Comparison of ENCODE assay signal across 12 mouse cellular contexts in genomic region chr6:91528265-91528664, GRCm38 (mm10). TPM values are rescaled to one million over a fixed set of nuclear protein-coding genes. Genes with fewer than 3 reads are reported as not detected.
DNase-seq lines count a peak whose midpoint lies in the region; ATAC-seq and TF ChIP-seq lines count a peak whose summit lies in the region.
"Had no signal": no experiment of that assay in that cellular context is flagged by ENCODE, and none has a peak within 500 bp of the region (broad histone marks: within the 10 kb centered on the region; RNA-seq: fewer than 3 reads in every experiment).

No protein-coding gene starts in this region.

- H3K9ac ChIP-seq in heart, adult 2 months (ENCODE audit: low read depth, low read length), result no peak overlapping the region
- no peak overlapping the region for H3K9ac ChIP-seq in liver, embryonic 12.5 days
- H3K9ac ChIP-seq in midbrain, postnatal 0 days (replicated peaks; ENCODE audit: low read length, poor library complexity, severe bottlenecking), result no peak overlapping the region
- H3K9ac ChIP-seq: limb, embryonic 15.5 days; stomach, embryonic 15.5 days had no signal

- WGBS in heart, adult 2 months, result 65% methylated on average over 7 of the region's 7 CpGs
- WGBS in liver, embryonic 12.5 days (ENCODE audit: insufficient replicate concordance), result 75% methylated on average over 7 of the region's 7 CpGs
- 89% methylated on average over 7 of the region's 7 CpGs for WGBS in midbrain, postnatal 0 days

- peak; percentile 48 to 79 for DNase-seq in gastrocnemius, adult 8-10 months (ENCODE audit: low spot score in 2 of 2)
- DNase-seq in gastrocnemius, postnatal 4 days (ENCODE audit: low spot score in 2 of 2), result no peak
- peak; percentile 25 for DNase-seq in adrenal gland, postnatal 10 days
- peak; percentile 57 to 87 for DNase-seq in heart, adult 2 months
- DNase-seq in heart, postnatal 10 days, result peak; percentile 67 to 85
- no peak for DNase-seq in midbrain, postnatal 0 days (ENCODE audit: low spot score)
- DNase-seq in lung, postnatal 4 days, result no peak
- DNase-seq: cerebellum, adult 11-12 months; thymus, postnatal 4 days had no signal

- no peak overlapping the region for H3K4me2 ChIP-seq in liver, embryonic 12.5 days
- H3K4me2 ChIP-seq in midbrain, postnatal 0 days (ENCODE audit: low read depth, low read length, poor library complexity, severe bottlenecking), result no peak overlapping the region
- H3K4me2 ChIP-seq: limb, embryonic 15.5 days; stomach, embryonic 15.5 days had no signal

- H3K27ac ChIP-seq in heart, adult 2 months, result peak overlapping the region; percentile 72; the same call in 1 of the 2 replicates
- H3K27ac ChIP-seq in liver, embryonic 12.5 days, result no peak overlapping the region
- no peak overlapping the region for H3K27ac ChIP-seq in midbrain, postnatal 0 days (ENCODE audit: low read depth, low read length)
- H3K27ac ChIP-seq: limb, embryonic 15.5 days; stomach, embryonic 15.5 days had no signal

- no peaks in the 10 kb centered on the region for H3K27me3 ChIP-seq in heart, adult 2 months (ENCODE audit: control insufficient read depth, insufficient read depth, low read length)
- H3K27me3 ChIP-seq in liver, embryonic 12.5 days (replicated peaks), result no peaks in the 10 kb centered on the region
- H3K27me3 ChIP-seq in midbrain, postnatal 0 days (ENCODE audit: insufficient read depth, low read length), result no peaks in the 10 kb centered on the region
- H3K27me3 ChIP-seq: limb, embryonic 15.5 days; stomach, embryonic 15.5 days had no signal

- no peaks in the 10 kb centered on the region for H3K36me3 ChIP-seq in heart, adult 2 months (ENCODE audit: control insufficient read depth, insufficient read depth, low read length)
- H3K36me3 ChIP-seq in liver, embryonic 12.5 days, result peaks cover 38% of the 10 kb centered on the region
- H3K36me3 ChIP-seq in midbrain, postnatal 0 days (ENCODE audit: insufficient read depth, low read length), result peaks cover 17% of the 10 kb centered on the region
- H3K36me3 ChIP-seq: stomach, embryonic 15.5 days had no signal

- no peak for ATAC-seq in liver, embryonic 12.5 days
- ATAC-seq in midbrain, postnatal 0 days (ENCODE audit: low FRiP score), result no peak

- H3K4me3 ChIP-seq in heart, adult 2 months, result no peak overlapping the region
- no peak overlapping the region for H3K4me3 ChIP-seq in liver, embryonic 12.5 days
- H3K4me3 ChIP-seq in midbrain, postnatal 0 days (ENCODE audit: low read depth, low read length), result no peak overlapping the region
- H3K4me3 ChIP-seq: limb, embryonic 15.5 days; stomach, embryonic 15.5 days had no signal

- H3K9me3 ChIP-seq in liver, embryonic 12.5 days (replicated peaks), result no peaks in the 10 kb centered on the region
- H3K9me3 ChIP-seq in midbrain, postnatal 0 days (ENCODE audit: low read length), result no peaks in the 10 kb centered on the region
- H3K9me3 ChIP-seq: limb, embryonic 15.5 days; stomach, embryonic 15.5 days had no signal

- intact Hi-C loops in heart, adult 2 months (cut with DNase I), result loop anchor here (1.0 to 5.0 kb wide), 2 partner anchors 18 to 154 kb away; partner anchors contain the start of gene Slc6a6
- intact Hi-C loops in heart, postnatal 10 days (cut with DNase I), result loop anchor here (1.0 kb wide), 1 partner anchor 18 kb away; no protein-coding TSS in a partner anchor

- H3K79me2 ChIP-seq in heart, adult 2 months (replicated peaks; ENCODE audit: control insufficient read depth, insufficient read depth, low read length), result no peaks in the 10 kb centered on the region

- 0 out of 2 replicates have a peak, but pooled peaks have one; percentile 25 for TF ChIP-seq CTCF in heart, adult 2 months (IDR thresholded peaks at IDR 0.05)
- no peak for TF ChIP-seq CTCF in midbrain, postnatal 0 days (IDR thresholded peaks at IDR 0.05)

- TF ChIP-seq EP300 in heart, adult 2 months (IDR thresholded peaks at IDR 0.05; ENCODE audit: insufficient read depth, low read depth, low read length), result peak; percentile 97

- peaks cover 6% of the 10 kb centered on the region for H3K4me1 ChIP-seq in heart, adult 2 months (ENCODE audit: control insufficient read depth, insufficient read depth, low read length)
- no peaks in the 10 kb centered on the region for H3K4me1 ChIP-seq in liver, embryonic 12.5 days
- H3K4me1 ChIP-seq in midbrain, postnatal 0 days (ENCODE audit: insufficient read depth, low read length), result no peaks in the 10 kb centered on the region
- H3K4me1 ChIP-seq: limb, embryonic 15.5 days had no signal

- TF ChIP-seq POLR2A in heart, adult 2 months (IDR thresholded peaks at IDR 0.05; ENCODE audit: insufficient read depth, low read depth, low read length), result no peak

RNA-seq across cellular contexts. Expression of gene Lsm3, which starts 12.5 kb away (rescaled TPM):
- total RNA-seq in gastrocnemius, adult 8-10 months (2022), result 10 to 100 TPM; 22.9 to 26.5 (median 24.0) TPM
- 10 to 100 TPM; 64.6 to 68.3 TPM for total RNA-seq in gastrocnemius, postnatal 4 days (2021)
- 10 to 100 TPM; 46.1 to 54.1 TPM for total RNA-seq in adrenal gland, postnatal 10 days (2021)
- total RNA-seq in heart, adult 2 months (2021), result 10 to 100 TPM; 55.8 to 59.7 TPM
- polyA plus RNA-seq in heart, adult 2 months (2012; rRNA removed), result 31.0 and 50.3 TPM in 2 replicates
- total RNA-seq in heart, postnatal 10 days (2021), result 10 to 100 TPM; 64.7 to 69.5 TPM
- polyA plus RNA-seq in liver, embryonic 12.5 days (2016; fragmentation: Nextera tagmentation; extraction: Ambion mirVana), result 179 and 189 TPM in 2 replicates
- total RNA-seq in midbrain, postnatal 0 days (2014; rRNA removed), result 38.6 and 53.8 TPM in 2 replicates
- polyA plus RNA-seq in midbrain, postnatal 0 days (2015; fragmentation: Nextera tagmentation; extraction: Ambion mirVana), result 169 and 170 TPM in 2 replicates

RNA-seq across cellular contexts. Expression of gene Xpc, which starts 12.6 kb away (rescaled TPM):
- 1 to 10 TPM; 6.4 to 9.5 (median 8.2) TPM for total RNA-seq in gastrocnemius, adult 8-10 months (2022)
- total RNA-seq in gastrocnemius, postnatal 4 days (2021), result 10 to 100 TPM in 1 of 2 experiments, 1 to 10 TPM in 1; 7.8 to 10.7 TPM
- total RNA-seq in adrenal gland, postnatal 10 days (2021), result 10 to 100 TPM; 12.1 to 14.4 TPM
- total RNA-seq in heart, adult 2 months (2021), result 10 to 100 TPM in 1 of 2 experiments, 1 to 10 TPM in 1; 9.3 to 10.7 TPM
- 5.6 and 7.7 TPM in 2 replicates for polyA plus RNA-seq in heart, adult 2 months (2012; rRNA removed)
- 10 to 100 TPM in 1 of 2 experiments, 1 to 10 TPM in 1; 9.9 to 11.4 TPM for total RNA-seq in heart, postnatal 10 days (2021)
- polyA plus RNA-seq in liver, embryonic 12.5 days (2016; fragmentation: Nextera tagmentation; extraction: Ambion mirVana), result 7.7 and 8.3 TPM in 2 replicates
- total RNA-seq in midbrain, postnatal 0 days (2014; rRNA removed), result 12.3 and 16.3 TPM in 2 replicates
- 14.3 and 14.7 TPM in 2 replicates for polyA plus RNA-seq in midbrain, postnatal 0 days (2015; fragmentation: Nextera tagmentation; extraction: Ambion mirVana)

RNA-seq across cellular contexts. Expression of gene Tmem43, which starts 54.8 kb away (rescaled TPM):
- total RNA-seq in gastrocnemius, adult 8-10 months (2022), result 10 to 100 TPM; 21.9 to 30.1 (median 24.6) TPM
- total RNA-seq in gastrocnemius, postnatal 4 days (2021), result 10 to 100 TPM; 39.1 to 44.9 TPM
- 10 to 100 TPM; 25.6 to 35.3 TPM for total RNA-seq in adrenal gland, postnatal 10 days (2021)
- 10 to 100 TPM; 23.1 to 24.4 TPM for total RNA-seq in heart, adult 2 months (2021)
- 29.8 and 34.0 TPM in 2 replicates for polyA plus RNA-seq in heart, adult 2 months (2012; rRNA removed)
- total RNA-seq in heart, postnatal 10 days (2021), result 10 to 100 TPM; 27.0 to 28.4 TPM
- 17.3 and 18.2 TPM in 2 replicates for polyA plus RNA-seq in liver, embryonic 12.5 days (2016; fragmentation: Nextera tagmentation; extraction: Ambion mirVana)
- total RNA-seq in midbrain, postnatal 0 days (2014; rRNA removed), result 90.0 and 90.2 TPM in 2 replicates
- 57.2 and 58.7 TPM in 2 replicates for polyA plus RNA-seq in midbrain, postnatal 0 days (2015; fragmentation: Nextera tagmentation; extraction: Ambion mirVana)

RNA-seq across cellular contexts. Expression of gene Chchd4, which starts 54.9 kb away (rescaled TPM):
- 10 to 100 TPM in 1 of 4 experiments, 1 to 10 TPM in 3; 8.4 to 11.4 (median 9.1) TPM for total RNA-seq in gastrocnemius, adult 8-10 months (2022)
- total RNA-seq in gastrocnemius, postnatal 4 days (2021), result 10 to 100 TPM; 11.3 to 11.8 TPM
- 10 to 100 TPM; 15.7 to 16.4 TPM for total RNA-seq in adrenal gland, postnatal 10 days (2021)
- 10 to 100 TPM; 15.3 to 17.0 TPM for total RNA-seq in heart, adult 2 months (2021)
- 8.7 and 12.8 TPM in 2 replicates for polyA plus RNA-seq in heart, adult 2 months (2012; rRNA removed)
- 10 to 100 TPM; 16.9 to 17.4 TPM for total RNA-seq in heart, postnatal 10 days (2021)
- 26.5 and 31.5 TPM in 2 replicates for polyA plus RNA-seq in liver, embryonic 12.5 days (2016; fragmentation: Nextera tagmentation; extraction: Ambion mirVana)
- 17.8 and 20.8 TPM in 2 replicates for total RNA-seq in midbrain, postnatal 0 days (2014; rRNA removed)
- polyA plus RNA-seq in midbrain, postnatal 0 days (2015; fragmentation: Nextera tagmentation; extraction: Ambion mirVana), result 36.2 and 38.2 TPM in 2 replicates

Comparison
In these comparisons a context has a peak if more than half of its experiments do, and no peak if none do; other contexts are left out.
1. DNase-seq: peak in gastrocnemius, adult 8-10 months (2 of 2), adrenal gland, postnatal 10 days (single experiment), heart, adult 2 months (2 of 2) and heart, postnatal 10 days (2 of 2); none in gastrocnemius, postnatal 4 days (0 of 2), midbrain, postnatal 0 days (single experiment) and lung, postnatal 4 days (0 of 2).